Mouse (Mus musculus): ENCODE data around the gene Jade3. TPM values are rescaled to one million over a fixed set of nuclear protein-coding genes. Genes with fewer than 3 reads are reported as not detected.
"Not testable (repeated sequence)": the region's sequence is repeated elsewhere in the genome, so short reads cannot be mapped to it uniquely, and the experiment has no call there.

Jade3 gene
- 1.9 and 4.0 TPM in 2 replicates for polyA plus RNA-seq (2011; ENCODE audit: insufficient read depth, insufficient read length, low replicate concordance, missing spikeins)

- no peak for TF ChIP-seq CTCF (IDR thresholded peaks at IDR 0.05; ENCODE audit: control insufficient read depth, insufficient read depth, low read length)
- peak; percentile 76; the same call in 1 of the 2 replicates for TF ChIP-seq POLR2A (IDR thresholded peaks at IDR 0.05; ENCODE audit: borderline replicate concordance, control insufficient read depth, low read depth, low read length)
- Histone ChIP-seq H3K4me3 (replicated peaks; ENCODE audit: control insufficient read depth, low read depth, low read length) (peak within 1 kb of the TSS; percentile 86), H3K4me1 (ENCODE audit: control insufficient read depth, insufficient read depth, low read length) (no peaks in the 10 kb centered on the region), H3K27ac (ENCODE audit: control insufficient read depth, insufficient read depth, low read depth, low read length, poor library complexity) (peak within 1 kb of the TSS; percentile 76)
- WGBS: 16% methylated on average over 43 of the region's 67 CpGs
These were observed at the start of gene Jade3 for GRCm38 (mm10) chrX:20425140-20425838. TSS of gene Jade3 (plus strand) at chrX:20425688.

- Histone ChIP-seq H3K27ac (ENCODE audit: control insufficient read depth, insufficient read depth, low read depth, low read length, poor library complexity) (no peak overlapping the region), H3K4me3 (replicated peaks; ENCODE audit: control insufficient read depth, low read depth, low read length) (no peak overlapping the region), H3K4me1 (ENCODE audit: control insufficient read depth, insufficient read depth, low read length) (no peaks in the 10 kb centered on the region; the same call in 1 of the 2 replicates)
- WGBS: 15% methylated on average over 7 of the region's 7 CpGs
- TF ChIP-seq CTCF (IDR thresholded peaks at IDR 0.05; ENCODE audit: control insufficient read depth, insufficient read depth, low read length) (no peak), POLR2A (IDR thresholded peaks at IDR 0.05; ENCODE audit: borderline replicate concordance, control insufficient read depth, low read depth, low read length) (no peak)
These were observed 46.0 kb upstream of the Jade3 start for GRCm38 (mm10) chrX:20379347-20380014.

- Histone ChIP-seq H3K27ac (ENCODE audit: control insufficient read depth, insufficient read depth, low read depth, low read length, poor library complexity) (no peak overlapping the region), H3K4me3 (replicated peaks; ENCODE audit: control insufficient read depth, low read depth, low read length) (no peak overlapping the region), H3K4me1 (ENCODE audit: control insufficient read depth, insufficient read depth, low read length) (no peaks in the 10 kb centered on the region; the same call in 1 of the 2 replicates)
- TF ChIP-seq CTCF (IDR thresholded peaks at IDR 0.05; ENCODE audit: control insufficient read depth, insufficient read depth, low read length) (no peak), POLR2A (IDR thresholded peaks at IDR 0.05; ENCODE audit: borderline replicate concordance, control insufficient read depth, low read depth, low read length) (no peak)
- WGBS: 55% methylated on average over 6 of the region's 6 CpGs
These were observed 43.2 kb upstream of the Jade3 start for GRCm38 (mm10) chrX:20382260-20382659.

GRCm38 (mm10) chrX:20387006-20387405 lies 38.5 kb upstream of the Jade3 start:
- no peaks in the 10 kb centered on the region; the same call in 1 of the 2 replicates for H3K4me1 ChIP-seq (ENCODE audit: control insufficient read depth, insufficient read depth, low read length)
- H3K27ac ChIP-seq (ENCODE audit: control insufficient read depth, insufficient read depth, low read depth, low read length, poor library complexity): no peak overlapping the region
- 72% methylated on average over 3 of the region's 3 CpGs for WGBS
- H3K4me3 ChIP-seq (replicated peaks; ENCODE audit: control insufficient read depth, low read depth, low read length): no peak overlapping the region
- TF ChIP-seq CTCF (IDR thresholded peaks at IDR 0.05; ENCODE audit: control insufficient read depth, insufficient read depth, low read length) (no peak), POLR2A (IDR thresholded peaks at IDR 0.05; ENCODE audit: borderline replicate concordance, control insufficient read depth, low read depth, low read length) (no peak)

GRCm38 (mm10) chrX:20391964-20392363 lies 33.5 kb upstream of the Jade3 start:
- H3K27ac ChIP-seq (ENCODE audit: control insufficient read depth, insufficient read depth, low read depth, low read length, poor library complexity); H3K4me3 ChIP-seq (replicated peaks; ENCODE audit: control insufficient read depth, low read depth, low read length); H3K4me1 ChIP-seq (ENCODE audit: control insufficient read depth, insufficient read depth, low read length): not testable (repeated sequence)
- 31% methylated on average over 9 of the region's 9 CpGs for WGBS

- Histone ChIP-seq H3K4me1 (ENCODE audit: control insufficient read depth, insufficient read depth, low read length) (no peaks in the 10 kb centered on the region), H3K4me3 (replicated peaks; ENCODE audit: control insufficient read depth, low read depth, low read length) (no peak overlapping the region), H3K27ac (ENCODE audit: control insufficient read depth, insufficient read depth, low read depth, low read length, poor library complexity) (no peak overlapping the region)
- 70% methylated on average over 3 of the region's 3 CpGs for WGBS
- TF ChIP-seq POLR2A (IDR thresholded peaks at IDR 0.05; ENCODE audit: borderline replicate concordance, control insufficient read depth, low read depth, low read length): no peak
- no peak for TF ChIP-seq CTCF (IDR thresholded peaks at IDR 0.05; ENCODE audit: control insufficient read depth, insufficient read depth, low read length)
These were observed 32.5 kb upstream of the Jade3 start for GRCm38 (mm10) chrX:20392942-20393341.

GRCm38 (mm10) chrX:20404068-20404467 lies 21.4 kb upstream of the Jade3 start:
- H3K27ac ChIP-seq (ENCODE audit: control insufficient read depth, insufficient read depth, low read depth, low read length, poor library complexity): no peak overlapping the region
- 59% methylated on average over 4 of the region's 4 CpGs for WGBS
- H3K4me3 ChIP-seq (replicated peaks; ENCODE audit: control insufficient read depth, low read depth, low read length): no peak overlapping the region

GRCm38 (mm10) chrX:20406909-20407308 lies 18.6 kb upstream of the Jade3 start:
- TF ChIP-seq CTCF (IDR thresholded peaks at IDR 0.05; ENCODE audit: control insufficient read depth, insufficient read depth, low read length): no peak
- no peak for TF ChIP-seq POLR2A (IDR thresholded peaks at IDR 0.05; ENCODE audit: borderline replicate concordance, control insufficient read depth, low read depth, low read length)
- Histone ChIP-seq H3K4me1 (ENCODE audit: control insufficient read depth, insufficient read depth, low read length) (no peaks in the 10 kb centered on the region), H3K4me3 (replicated peaks; ENCODE audit: control insufficient read depth, low read depth, low read length) (no peak overlapping the region), H3K27ac (ENCODE audit: control insufficient read depth, insufficient read depth, low read depth, low read length, poor library complexity) (no peak overlapping the region)
- WGBS: 76% methylated on average over 2 of the region's 2 CpGs

More at GRCm38 (mm10) chrX:20404068-20404467, 21.4 kb upstream of the Jade3 start:
- no peaks in the 10 kb centered on the region for H3K4me1 ChIP-seq (ENCODE audit: control insufficient read depth, insufficient read depth, low read length)
- TF ChIP-seq POLR2A (IDR thresholded peaks at IDR 0.05; ENCODE audit: borderline replicate concordance, control insufficient read depth, low read depth, low read length) (no peak), CTCF (IDR thresholded peaks at IDR 0.05; ENCODE audit: control insufficient read depth, insufficient read depth, low read length) (no peak)
